Mouse (Mus musculus): ENCODE measurements around the gene Map6. TPM values are rescaled to one million over a fixed set of nuclear protein-coding genes. Genes with fewer than 3 reads are reported as not detected.
A peak's percentile ranks its signal among the peaks of the same experiment; 100 is the strongest.

The Map6 gene
- polyA plus RNA-seq, 1 experiment = 5.1 TPM

DNA sequence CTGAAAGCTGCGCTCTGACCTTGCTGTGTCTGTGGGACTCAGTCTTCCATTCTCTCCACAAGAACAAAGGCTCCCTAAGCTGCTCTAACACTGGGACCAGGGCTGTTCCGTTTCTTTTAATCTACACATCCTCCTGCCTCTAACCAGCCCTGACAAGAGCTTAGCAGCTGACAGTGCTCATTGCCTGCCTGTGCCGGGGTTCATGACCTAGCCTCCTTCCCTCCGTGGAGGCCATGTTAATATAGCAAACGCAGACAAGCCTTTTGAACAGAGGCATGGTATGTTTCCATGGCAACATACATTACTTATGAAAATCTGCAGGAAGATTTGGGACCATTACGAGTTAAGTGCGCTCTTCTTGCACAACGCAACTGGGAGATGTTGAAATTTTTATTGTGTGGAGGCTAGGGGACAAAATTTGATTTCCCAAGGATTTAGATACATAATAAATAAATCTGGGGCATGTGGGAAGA, 45.5 kb downstream of the Map6 start:
- TF ChIP-seq CTCF (IDR thresholded peaks at IDR 0.05; ENCODE audit: control insufficient read depth, insufficient read depth, insufficient replicate concordance, low read depth, low read length) = no peak
- no peak for TF ChIP-seq POLR2A (IDR thresholded peaks at IDR 0.05; ENCODE audit: control insufficient read depth, low read depth, low read length)
- Histone ChIP-seq H3K4me3 (ENCODE audit: control insufficient read depth, low read depth, low read length) (no peak overlapping the region), H3K27ac (ENCODE audit: control insufficient read depth, insufficient read depth, low read depth, low read length) (no peak overlapping the region)

DNA sequence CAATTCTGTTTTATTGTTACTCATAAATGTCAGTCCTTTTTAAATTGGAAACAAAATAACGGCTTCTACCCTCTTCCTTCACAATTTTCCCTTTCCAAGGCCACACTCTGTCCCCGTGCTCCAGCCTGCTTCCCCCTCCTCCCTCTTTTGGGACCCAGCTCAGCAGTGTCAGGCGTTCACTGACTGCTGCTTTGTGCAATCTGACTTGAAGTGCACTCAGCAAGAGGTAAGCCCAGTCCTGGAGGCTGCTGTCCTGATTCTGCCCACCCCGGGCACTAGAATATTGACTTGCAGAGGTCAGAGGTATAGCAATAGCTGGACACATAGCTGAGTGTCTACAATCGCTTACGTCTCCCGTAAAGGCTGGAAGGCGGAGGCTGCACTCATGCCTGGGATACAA, 46.0 kb downstream of the Map6 start:
- Histone ChIP-seq H3K4me3 (ENCODE audit: control insufficient read depth, low read depth, low read length) (no peak overlapping the region), H3K36me3 (ENCODE audit: control insufficient read depth, insufficient read depth, low read length) (no peaks in the 10 kb centered on the region), H3K4me1 (ENCODE audit: control insufficient read depth, insufficient read depth, low read length) (no peaks in the 10 kb centered on the region), H3K27ac (ENCODE audit: control insufficient read depth, insufficient read depth, low read depth, low read length) (no peak overlapping the region), H3K27me3 (ENCODE audit: control insufficient read depth, insufficient read depth, low read length) (no peaks in the 10 kb centered on the region)
- TF ChIP-seq CTCF (IDR thresholded peaks at IDR 0.05; ENCODE audit: control insufficient read depth, insufficient read depth, insufficient replicate concordance, low read depth, low read length) (no peak), POLR2A (IDR thresholded peaks at IDR 0.05; ENCODE audit: control insufficient read depth, low read depth, low read length) (no peak)

More for the DNA sequence above, 45.5 kb downstream of the Map6 start:
- no peaks in the 10 kb centered on the region for H3K27me3 ChIP-seq (ENCODE audit: control insufficient read depth, insufficient read depth, low read length)
- H3K4me1 ChIP-seq (ENCODE audit: control insufficient read depth, insufficient read depth, low read length) = no peaks in the 10 kb centered on the region
- H3K36me3 ChIP-seq (ENCODE audit: control insufficient read depth, insufficient read depth, low read length) = no peaks in the 10 kb centered on the region

GRCm38 (mm10) chr7:99314565-99314964, 47.3 kb downstream of the Map6 start:
- H3K4me1 ChIP-seq (ENCODE audit: control insufficient read depth, insufficient read depth, low read length) = no peaks in the 10 kb centered on the region
- TF ChIP-seq CTCF (IDR thresholded peaks at IDR 0.05; ENCODE audit: control insufficient read depth, insufficient read depth, insufficient replicate concordance, low read depth, low read length) (no peak), POLR2A (IDR thresholded peaks at IDR 0.05; ENCODE audit: control insufficient read depth, low read depth, low read length) (no peak)
- no peaks in the 10 kb centered on the region for H3K27me3 ChIP-seq (ENCODE audit: control insufficient read depth, insufficient read depth, low read length)
- H3K4me3 ChIP-seq (ENCODE audit: control insufficient read depth, low read depth, low read length) = no peak overlapping the region
- no peaks in the 10 kb centered on the region for H3K36me3 ChIP-seq (ENCODE audit: control insufficient read depth, insufficient read depth, low read length)
- H3K27ac ChIP-seq (ENCODE audit: control insufficient read depth, insufficient read depth, low read depth, low read length) = no peak overlapping the region

GRCm38 (mm10) chr7:99316207-99316606, 49.0 kb downstream of the Map6 start:
- no peak overlapping the region for H3K27ac ChIP-seq (ENCODE audit: control insufficient read depth, insufficient read depth, low read depth, low read length)
- no peaks in the 10 kb centered on the region for H3K36me3 ChIP-seq (ENCODE audit: control insufficient read depth, insufficient read depth, low read length)
- no peaks in the 10 kb centered on the region for H3K4me1 ChIP-seq (ENCODE audit: control insufficient read depth, insufficient read depth, low read length)
- H3K27me3 ChIP-seq (ENCODE audit: control insufficient read depth, insufficient read depth, low read length) = no peaks in the 10 kb centered on the region
- H3K4me3 ChIP-seq (ENCODE audit: control insufficient read depth, low read depth, low read length) = no peak overlapping the region
- TF ChIP-seq CTCF (IDR thresholded peaks at IDR 0.05; ENCODE audit: control insufficient read depth, insufficient read depth, insufficient replicate concordance, low read depth, low read length) (no peak), POLR2A (IDR thresholded peaks at IDR 0.05; ENCODE audit: control insufficient read depth, low read depth, low read length) (no peak)

- H3K27ac ChIP-seq (ENCODE audit: control insufficient read depth, insufficient read depth, low read depth, low read length) = no peak overlapping the region
Observed at GRCm38 (mm10) chr7:99317475-99317874, 50.2 kb downstream of the Map6 start.

DNA sequence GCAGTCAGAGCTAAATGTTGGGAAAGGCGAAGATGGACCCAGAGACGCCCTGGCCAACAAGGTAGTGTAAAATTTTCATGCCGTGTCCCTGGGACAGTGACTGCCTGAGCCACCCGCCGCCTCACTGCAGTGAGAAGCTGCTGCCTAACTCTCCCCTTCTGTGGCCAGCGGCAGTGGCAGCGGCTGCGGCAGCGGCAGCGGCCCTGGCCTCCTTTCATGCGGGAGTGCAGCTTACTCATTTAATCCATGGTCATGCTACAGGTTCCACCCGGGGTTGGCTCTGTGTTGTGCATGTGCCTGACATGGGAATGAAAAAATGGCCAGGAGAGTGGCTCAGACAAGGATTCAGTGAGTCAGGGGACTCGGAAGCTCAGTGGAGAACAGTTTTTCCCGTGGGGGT, 53.3 kb downstream of the Map6 start:
- H3K36me3 ChIP-seq (ENCODE audit: control insufficient read depth, insufficient read depth, low read length) = no peaks in the 10 kb centered on the region
- no peak for TF ChIP-seq CTCF (IDR thresholded peaks at IDR 0.05; ENCODE audit: control insufficient read depth, insufficient read depth, insufficient replicate concordance, low read depth, low read length)
- TF ChIP-seq POLR2A (IDR thresholded peaks at IDR 0.05; ENCODE audit: control insufficient read depth, low read depth, low read length) = no peak
- no peaks in the 10 kb centered on the region; the same call in 1 of the 2 replicates for H3K4me1 ChIP-seq (ENCODE audit: control insufficient read depth, insufficient read depth, low read length)
- H3K27me3 ChIP-seq (ENCODE audit: control insufficient read depth, insufficient read depth, low read length) = no peaks in the 10 kb centered on the region
- H3K27ac ChIP-seq (ENCODE audit: control insufficient read depth, insufficient read depth, low read depth, low read length) = no peak overlapping the region
- H3K4me3 ChIP-seq (ENCODE audit: control insufficient read depth, low read depth, low read length) = no peak overlapping the region

More at GRCm38 (mm10) chr7:99317475-99317874, 50.2 kb downstream of the Map6 start:
- H3K4me3 ChIP-seq (ENCODE audit: control insufficient read depth, low read depth, low read length) = no peak overlapping the region
- TF ChIP-seq POLR2A (IDR thresholded peaks at IDR 0.05; ENCODE audit: control insufficient read depth, low read depth, low read length) (no peak), CTCF (IDR thresholded peaks at IDR 0.05; ENCODE audit: control insufficient read depth, insufficient read depth, insufficient replicate concordance, low read depth, low read length) (no peak)
- no peaks in the 10 kb centered on the region for H3K27me3 ChIP-seq (ENCODE audit: control insufficient read depth, insufficient read depth, low read length)
- no peaks in the 10 kb centered on the region for H3K4me1 ChIP-seq (ENCODE audit: control insufficient read depth, insufficient read depth, low read length)
- H3K36me3 ChIP-seq (ENCODE audit: control insufficient read depth, insufficient read depth, low read length) = no peaks in the 10 kb centered on the region

DNA sequence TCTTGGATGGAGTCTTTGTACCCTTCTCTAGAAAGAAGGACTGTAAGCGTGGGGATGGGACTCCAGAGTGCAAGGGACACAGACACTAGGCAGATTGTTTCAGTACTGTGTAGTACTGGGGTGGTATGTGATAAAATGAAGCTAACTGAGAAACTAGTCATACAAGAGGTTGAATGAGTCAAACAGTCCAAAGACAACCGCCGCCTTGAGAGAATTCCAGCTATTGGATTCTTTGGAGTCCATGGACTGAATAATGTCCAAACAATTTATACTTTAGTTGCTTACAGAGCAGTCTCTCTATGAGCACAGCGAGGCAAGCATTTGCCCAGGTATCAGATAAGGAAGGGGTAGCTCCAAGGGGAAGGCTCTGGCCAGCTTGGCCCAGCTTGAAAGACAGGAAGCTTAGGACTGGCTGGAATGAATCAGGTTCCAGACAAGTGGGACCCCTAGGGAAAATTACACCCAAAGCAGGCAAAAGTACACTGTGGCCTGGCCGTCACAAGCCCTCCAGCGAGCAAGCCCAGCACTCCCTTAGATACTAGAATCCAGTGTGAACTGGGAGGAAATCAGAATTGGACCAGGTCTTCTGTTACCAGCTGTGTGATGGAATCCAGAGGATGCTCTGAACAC, 55.6 kb downstream of the Map6 start:
- no peak overlapping the region for H3K4me3 ChIP-seq (ENCODE audit: control insufficient read depth, low read depth, low read length)
- no peaks in the 10 kb centered on the region for H3K36me3 ChIP-seq (ENCODE audit: control insufficient read depth, insufficient read depth, low read length)
- TF ChIP-seq CTCF (IDR thresholded peaks at IDR 0.05; ENCODE audit: control insufficient read depth, insufficient read depth, insufficient replicate concordance, low read depth, low read length) (no peak), POLR2A (IDR thresholded peaks at IDR 0.05; ENCODE audit: control insufficient read depth, low read depth, low read length) (no peak)
- no peaks in the 10 kb centered on the region for H3K27me3 ChIP-seq (ENCODE audit: control insufficient read depth, insufficient read depth, low read length)
- H3K27ac ChIP-seq (ENCODE audit: control insufficient read depth, insufficient read depth, low read depth, low read length) = peak overlapping the region; percentile 19; the same call in 1 of the 2 replicates
- no peaks in the 10 kb centered on the region; the same call in 1 of the 2 replicates for H3K4me1 ChIP-seq (ENCODE audit: control insufficient read depth, insufficient read depth, low read length)

Measured in testis, adult 2 months (tissue).